Mouse (Mus musculus) olfactory bulb, adult 2 months (tissue): Measurements from ENCODE around the gene C1rl. TPM values are rescaled to one million over a fixed set of nuclear protein-coding genes. Genes with fewer than 3 reads are reported as not detected.
"Not testable (repeated sequence)": the region's sequence is repeated elsewhere in the genome, so short reads cannot be mapped to it uniquely, and the experiment has no call there.

Experiments used
- H3K27ac ChIP-seq: fragments of 200-500 bp; 2 replicates; pipeline ENCODE4 v1.5.1; 2012; ENCODE audit warnings: low read depth, low read length; ENCODE audit not compliant: insufficient read depth
- H3K4me1 ChIP-seq: fragments of 200-500 bp; 2 replicates; pipeline ENCODE4 v1.6.1; 2012; ENCODE audit warnings: low read length; ENCODE audit not compliant: control insufficient read depth, insufficient read depth
- H3K4me3 ChIP-seq: fragments of 200-500 bp; 2 replicates; pipeline ENCODE4 v1.5.1; 2012; ENCODE audit warnings: mild to moderate bottlenecking, low read depth, low read length, moderate library complexity; ENCODE audit not compliant: insufficient read depth
- CTCF ChIP-seq: fragments of 200-500 bp; IDR thresholded peaks from 2 replicates; pipeline ENCODE4 v1.5.1; 2012; ENCODE audit warnings: low read depth, mild to moderate bottlenecking, low read length, moderate library complexity; ENCODE audit not compliant: insufficient read depth
- POLR2A ChIP-seq: fragments of 200-500 bp; IDR thresholded peaks from 2 replicates; pipeline ENCODE4 v1.6.1; 2012; ENCODE audit warnings: mild to moderate bottlenecking, low read depth, low read length, moderate library complexity; ENCODE audit not compliant: insufficient read depth
- WGBS: fragments of 180-500 bp; shearing (Covaris S2); methylation state at CpG from one replicate; pipeline ENCODE4 v1.1.7; 2018; 5-methylcytosine and 5-hydroxymethylcytosine counted together
- polyA plus RNA-seq: library from polyadenylated mRNA; stranded (reverse); fragments of >200 nt; gene quantifications from 2 replicates; pipeline ENCODE4 v1.2.4, GENCODE M21; 2012; ENCODE audit warnings: low replicate concordance; ENCODE audit not compliant: missing spikeins, insufficient read depth, insufficient read length

The C1rl gene
- polyA plus RNA-seq, 1 experiment, result not detected

GRCm38 (mm10) chr6:124478874-124479572 is 13.9 kb upstream of the C1rl start:
- WGBS, result 91% methylated on average over 3 of the region's 3 CpGs

GRCm38 (mm10) chr6:124479573-124479930 is 13.4 kb upstream of the C1rl start:
- 96% methylated on average over 3 of the region's 3 CpGs for WGBS
- TF ChIP-seq CTCF (no peak), POLR2A (no peak)
- Histone ChIP-seq H3K4me1 (peaks cover 9% of the 10 kb centered on the region; the same call in 1 of the 2 replicates), H3K4me3 (no peak overlapping the region), H3K27ac (no peak overlapping the region)

More at GRCm38 (mm10) chr6:124478874-124479572, 13.9 kb upstream of the C1rl start:
- peaks cover 9% of the 10 kb centered on the region; the same call in 1 of the 2 replicates for H3K4me1 ChIP-seq
- H3K27ac ChIP-seq, result no peak overlapping the region
- TF ChIP-seq CTCF (no peak), POLR2A (no peak)
- no peak overlapping the region for H3K4me3 ChIP-seq

GRCm38 (mm10) chr6:124480295-124480694 is 12.6 kb upstream of the C1rl start:
- WGBS, result 46% methylated on average over 4 of the region's 4 CpGs
- H3K4me1 ChIP-seq, result peaks cover 11% of the 10 kb centered on the region; the same call in 1 of the 2 replicates
- TF ChIP-seq CTCF (no peak), POLR2A (no peak)
- H3K27ac ChIP-seq, result no peak overlapping the region
- H3K4me3 ChIP-seq, result no peak overlapping the region

GRCm38 (mm10) chr6:124481571-124481970 is 11.3 kb upstream of the C1rl start:
- H3K4me3 ChIP-seq, result no peak overlapping the region
- H3K27ac ChIP-seq, result no peak overlapping the region
- peaks cover 7% of the 10 kb centered on the region; the same call in 1 of the 2 replicates for H3K4me1 ChIP-seq
- WGBS, result 37% methylated on average over 6 of the region's 6 CpGs
- TF ChIP-seq CTCF (no peak), POLR2A (no peak)

GRCm38 (mm10) chr6:124483831-124484230 is 9.1 kb upstream of the C1rl start:
- not testable (repeated sequence) for H3K4me1 ChIP-seq, H3K4me3 ChIP-seq, H3K27ac ChIP-seq
- WGBS, result 87% methylated on average over 3 of the region's 3 CpGs

- WGBS, result 78% methylated on average over 7 of the region's 7 CpGs
- Histone ChIP-seq H3K4me3 (no peak overlapping the region), H3K4me1 (0 out of 2 replicates have a peak, but pooled peaks cover 3% of the 10 kb centered on the region), H3K27ac (no peak overlapping the region)
- TF ChIP-seq CTCF (no peak), POLR2A (no peak)
Observed at GRCm38 (mm10) chr6:124484851-124485250, 8.1 kb upstream of the C1rl start.

GRCm38 (mm10) chr6:124485414-124486144 is 7.3 kb upstream of the C1rl start:
- TF ChIP-seq CTCF (no peak), POLR2A (no peak)
- H3K4me1 ChIP-seq, result 0 out of 2 replicates have a peak, but pooled peaks cover 3% of the 10 kb centered on the region
- 33% methylated on average over 21 of the region's 21 CpGs for WGBS
- 0 out of 2 replicates have a peak overlapping the region, but pooled peaks have one; percentile 4 for H3K27ac ChIP-seq
- H3K4me3 ChIP-seq, result peak overlapping the region; percentile 14; the same call in 1 of the 2 replicates

GRCm38 (mm10) chr6:124487509-124487908 is 5.4 kb upstream of the C1rl start:
- Histone ChIP-seq H3K4me3 (no peak overlapping the region), H3K4me1 (0 out of 2 replicates have a peak, but pooled peaks cover 3% of the 10 kb centered on the region), H3K27ac (no peak overlapping the region)
- TF ChIP-seq CTCF, result no peak
- no peak for TF ChIP-seq POLR2A
- 65% methylated on average over 2 of the region's 2 CpGs for WGBS

GRCm38 (mm10) chr6:124488952-124489351 is 4.0 kb upstream of the C1rl start:
- WGBS, result 86% methylated on average over 4 of the region's 4 CpGs
- Histone ChIP-seq H3K4me3 (no peak overlapping the region), H3K4me1 (0 out of 2 replicates have a peak, but pooled peaks cover 3% of the 10 kb centered on the region), H3K27ac (no peak overlapping the region)
- TF ChIP-seq POLR2A (no peak), CTCF (no peak)
